Mouse (Mus musculus) midbrain, embryonic 16.5 days (tissue): ENCODE data around the gene Ric8a. TPM values are rescaled to one million over a fixed set of nuclear protein-coding genes. Genes with fewer than 3 reads are reported as not detected.
"Not testable (repeated sequence)": the region's sequence is repeated elsewhere in the genome, so short reads cannot be mapped to it uniquely, and the experiment has no call there.

Source experiments
- ATAC-seq: fragments of 200-750 bp; cut with Nextera tagmentation; 2 replicates; pipeline ENCODE4 v1.8.0; 2017; ENCODE audit warnings: moderate TSS enrichment
- H3K27ac ChIP-seq: fragments of 300-500 bp; sonication (generic); 2 replicates; pipeline ENCODE4 v1.5.1; 2014; ENCODE audit warnings: mild to moderate bottlenecking, low read length, mixed read lengths
- H3K27me3 ChIP-seq: fragments of 300-500 bp; sonication (generic); 2 replicates; pipeline ENCODE4 v1.6.1; 2014; ENCODE audit warnings: low read depth, low read length, mixed read lengths; ENCODE audit not compliant: control insufficient read depth, insufficient read depth
- H3K36me3 ChIP-seq: fragments of 300-500 bp; sonication (generic); 2 replicates; pipeline ENCODE4 v1.6.1; 2014; ENCODE audit warnings: mild to moderate bottlenecking, low read length, moderate library complexity, mixed read lengths; ENCODE audit not compliant: control insufficient read depth, insufficient read depth
- H3K4me1 ChIP-seq: fragments of 300-500 bp; sonication (generic); 2 replicates; pipeline ENCODE4 v1.6.1; 2014; ENCODE audit warnings: mild to moderate bottlenecking, low read length, mixed read lengths; ENCODE audit not compliant: control insufficient read depth, insufficient read depth
- H3K4me2 ChIP-seq: fragments of 300-500 bp; sonication (generic); 2 replicates; pipeline ENCODE4 v1.6.1; 2014; ENCODE audit warnings: mild to moderate bottlenecking, low read length, mixed read lengths
- H3K4me3 ChIP-seq: fragments of 300-500 bp; sonication (generic); 2 replicates; pipeline ENCODE4 v1.5.1; 2014; ENCODE audit warnings: low read depth, mild to moderate bottlenecking, low read length, moderate library complexity, mixed read lengths
- H3K9ac ChIP-seq: fragments of 300-500 bp; sonication (generic); 2 replicates; pipeline ENCODE4 v1.6.1; 2014; ENCODE audit warnings: low read depth, low read length, mixed read lengths
- H3K9me3 ChIP-seq: fragments of 300-500 bp; sonication (generic); replicated peaks from 2 replicates; pipeline ENCODE4 v1.6.1; 2014; ENCODE audit warnings: mild to moderate bottlenecking, low read length, mixed read lengths; ENCODE audit not compliant: control insufficient read depth, poor library complexity, severe bottlenecking
- WGBS: fragments of 180-500 bp; shearing (Covaris S2); extraction: QIAGEN DNeasy Blood & Tissue Kit; methylation state at CpG from one replicate; pipeline ENCODE4 v1.1.7; 2014; 5-methylcytosine and 5-hydroxymethylcytosine counted together
- polyA plus RNA-seq: library from polyadenylated mRNA; unstranded; fragments of >200 nt; fragmentation: Nextera tagmentation; extraction: Ambion mirVana; gene quantifications from 2 replicates; pipeline ENCODE4 v1.2.1, GENCODE M21; 2015

The Ric8a gene
- polyA plus RNA-seq, 1 experiment from 2014 or later, result 107 TPM

DNA sequence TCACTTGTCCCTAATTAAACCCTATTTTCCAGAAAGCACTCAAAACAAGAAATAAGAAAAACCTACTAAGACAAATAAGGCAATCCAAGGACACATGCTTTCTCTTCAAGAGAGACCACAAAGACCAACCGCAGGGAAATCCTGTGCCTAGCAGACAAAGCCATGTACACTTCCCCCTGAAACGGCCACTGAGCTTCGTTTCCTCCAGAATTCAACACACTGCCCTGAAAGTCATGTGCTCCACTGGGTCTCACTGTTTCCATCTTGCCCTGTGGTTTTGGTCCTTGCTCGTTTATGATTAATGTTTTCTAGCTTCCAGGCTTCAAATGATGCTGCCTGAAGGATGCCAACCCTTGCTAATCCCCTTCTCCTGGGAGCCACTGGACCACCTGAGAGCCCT, 17.5 kb downstream of the Ric8a start:
- Histone ChIP-seq H3K4me2 (no peak overlapping the region), H3K9me3 (no peaks in the 10 kb centered on the region), H3K27ac (no peak overlapping the region), H3K9ac (no peak overlapping the region), H3K4me1 (no peaks in the 10 kb centered on the region), H3K4me3 (no peak overlapping the region), H3K36me3 (peaks cover 11% of the 10 kb centered on the region; the same call in 1 of the 2 replicates), H3K27me3 (no peaks in the 10 kb centered on the region)
- no peak for ATAC-seq
- 87% methylated on average over 4 of the region's 4 CpGs for WGBS

- Histone ChIP-seq H3K27me3 (no peaks in the 10 kb centered on the region), H3K9ac (no peak overlapping the region)
- WGBS, result 83% methylated on average over 6 of the region's 6 CpGs
Measured at GRCm38 (mm10) chr7:140877364-140877763, 20.6 kb downstream of the Ric8a start.

DNA sequence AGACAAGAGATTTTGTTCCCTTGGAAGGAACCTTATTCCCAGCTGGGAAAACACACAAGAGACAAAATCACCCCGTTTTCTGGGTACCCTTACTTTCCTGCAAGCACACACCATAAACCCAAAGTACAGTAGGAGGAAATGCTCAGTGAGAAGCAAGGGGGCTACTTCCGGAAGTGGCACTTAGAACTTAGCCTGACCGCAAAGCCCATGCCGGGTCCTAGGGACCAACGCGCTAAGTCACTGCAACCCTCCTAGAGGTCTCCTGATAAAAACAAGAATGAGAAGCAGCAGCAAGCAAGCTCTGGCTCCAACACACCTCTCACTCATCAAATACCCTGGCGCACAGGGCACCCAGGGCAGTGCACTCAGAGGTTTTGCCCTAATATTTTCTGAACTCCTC, 22.6 kb downstream of the Ric8a start:
- H3K4me1 ChIP-seq, result peaks cover 16% of the 10 kb centered on the region
- no peak overlapping the region for H3K27ac ChIP-seq
- no peak overlapping the region for H3K9ac ChIP-seq
- ATAC-seq, result no peak
- no peak overlapping the region for H3K4me3 ChIP-seq
- H3K36me3 ChIP-seq, result peaks cover 9% of the 10 kb centered on the region; the same call in 1 of the 2 replicates
- H3K4me2 ChIP-seq, result no peak overlapping the region
- H3K9me3 ChIP-seq, result no peaks in the 10 kb centered on the region
- no peaks in the 10 kb centered on the region for H3K27me3 ChIP-seq
- 90% methylated on average over 7 of the region's 7 CpGs for whole genome bisulfite sequencing

More at GRCm38 (mm10) chr7:140877364-140877763, 20.6 kb downstream of the Ric8a start:
- no peak overlapping the region for H3K4me3 ChIP-seq
- no peak for ATAC-seq
- H3K9me3 ChIP-seq, result no peaks in the 10 kb centered on the region
- H3K27ac ChIP-seq, result no peak overlapping the region
- H3K4me1 ChIP-seq, result peaks cover 5% of the 10 kb centered on the region
- H3K36me3 ChIP-seq, result peaks cover 9% of the 10 kb centered on the region; the same call in 1 of the 2 replicates
- no peak overlapping the region for H3K4me2 ChIP-seq

- Histone ChIP-seq H3K9me3 (no peaks in the 10 kb centered on the region), H3K4me3 (no peak overlapping the region), H3K27me3 (no peaks in the 10 kb centered on the region), H3K27ac (no peak overlapping the region), H3K36me3 (peaks cover 7% of the 10 kb centered on the region; the same call in 1 of the 2 replicates), H3K4me1 (peaks cover 16% of the 10 kb centered on the region), H3K4me2 (no peak overlapping the region), H3K9ac (no peak overlapping the region)
- ATAC-seq, result no peak
- WGBS, result 96% methylated on average over 3 of the region's 3 CpGs
Measured at GRCm38 (mm10) chr7:140880419-140880818, 23.7 kb downstream of the Ric8a start.

DNA sequence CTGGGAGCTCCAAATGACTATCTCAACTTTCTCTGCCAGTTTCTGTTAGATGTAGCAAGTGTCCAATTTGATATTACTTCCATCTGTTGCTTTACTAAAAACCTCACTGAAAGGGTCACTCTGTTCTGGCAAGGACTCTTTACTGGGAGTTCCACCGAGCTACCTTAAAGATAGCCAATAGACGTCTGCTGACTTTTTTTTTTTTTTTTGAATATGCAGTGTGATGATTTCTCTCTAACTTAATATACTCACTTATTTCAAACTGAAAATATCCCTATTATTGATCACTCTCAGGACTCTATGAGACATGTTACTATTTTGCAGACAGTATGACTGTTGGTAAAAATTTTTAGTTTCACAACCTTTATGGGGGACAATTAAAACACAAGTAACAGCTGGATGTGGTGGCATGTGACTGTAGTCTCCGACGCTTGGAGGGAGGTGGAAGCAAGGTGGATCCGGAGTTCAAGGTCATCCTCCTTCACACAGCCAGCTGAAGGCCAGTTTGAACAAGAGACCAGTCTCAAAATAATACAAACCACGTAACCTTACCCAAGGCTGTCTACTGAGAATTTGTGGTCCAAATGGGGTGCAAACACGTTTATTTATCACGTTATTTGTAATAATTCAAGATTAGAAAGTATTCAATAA, 24.2 kb downstream of the Ric8a start:
- Histone ChIP-seq H3K4me2 (peak overlapping the region; percentile 71), H3K4me3 (peak overlapping the region; percentile 94), H3K36me3 (peaks cover 7% of the 10 kb centered on the region; the same call in 1 of the 2 replicates), H3K9me3 (no peaks in the 10 kb centered on the region), H3K4me1 (peaks cover 16% of the 10 kb centered on the region), H3K9ac (peak overlapping the region; percentile 82), H3K27ac (peak overlapping the region; percentile 93), H3K27me3 (no peaks in the 10 kb centered on the region)
- no peak for ATAC-seq
- 23% methylated on average over 8 of the region's 8 CpGs for WGBS

- H3K27ac ChIP-seq, result peak within 1 kb of the TSS; percentile 93
- H3K9ac ChIP-seq, result peak within 1 kb of the TSS; percentile 82
- WGBS, result under 1% methylated on average over 57 of the region's 59 CpGs
- peaks cover 16% of the 10 kb centered on the region for H3K4me1 ChIP-seq
- peak within 1 kb of the TSS; percentile 71 for H3K4me2 ChIP-seq
- no peaks in the 10 kb centered on the region for H3K27me3 ChIP-seq
- H3K4me3 ChIP-seq, result peak within 1 kb of the TSS; percentile 94
- H3K36me3 ChIP-seq, result peaks cover 10% of the 10 kb centered on the region
- no peaks in the 10 kb centered on the region for H3K9me3 ChIP-seq
- peak; percentile 97 for ATAC-seq
Measured at GRCm38 (mm10) chr7:140881696-140882468, 25.1 kb downstream of the Ric8a start, which contains the start of the genes Psmd13 and Sirt3. Gene Psmd13 (plus strand): TSS chr7:140881968. Gene Sirt3 (minus strand): TSS chr7:140882309.

GRCm38 (mm10) chr7:140882469-140882803, 25.7 kb downstream of the Ric8a start:
- peak overlapping the region; percentile 93 for H3K27ac ChIP-seq

GRCm38 (mm10) chr7:140890636-140891035, 33.9 kb downstream of the Ric8a start:
- not testable (repeated sequence) for H3K9ac ChIP-seq, H3K9me3 ChIP-seq, H3K4me3 ChIP-seq, H3K27ac ChIP-seq, H3K4me2 ChIP-seq, ATAC-seq, H3K27me3 ChIP-seq, H3K4me1 ChIP-seq
- 96% methylated on average over 16 of the region's 16 CpGs for WGBS
- H3K36me3 ChIP-seq, result peaks cover 40% of the 10 kb centered on the region

More at GRCm38 (mm10) chr7:140882469-140882803, 25.7 kb downstream of the Ric8a start:
- peaks cover 16% of the 10 kb centered on the region for H3K4me1 ChIP-seq
- peak overlapping the region; percentile 94 for H3K4me3 ChIP-seq
- H3K9ac ChIP-seq, result peak overlapping the region; percentile 82
- H3K36me3 ChIP-seq, result peaks cover 13% of the 10 kb centered on the region
- ATAC-seq, result no peak
- under 1% methylated on average over 12 of the region's 12 CpGs for WGBS
- no peaks in the 10 kb centered on the region for H3K9me3 ChIP-seq
- no peaks in the 10 kb centered on the region for H3K27me3 ChIP-seq
- peak overlapping the region; percentile 71 for H3K4me2 ChIP-seq

GRCm38 (mm10) chr7:140894031-140894430, 37.3 kb downstream of the Ric8a start:
- Histone ChIP-seq H3K4me2 (no peak overlapping the region), H3K9ac (no peak overlapping the region), H3K9me3 (no peaks in the 10 kb centered on the region), H3K27ac (no peak overlapping the region), H3K27me3 (no peaks in the 10 kb centered on the region), H3K4me1 (no peaks in the 10 kb centered on the region), H3K4me3 (no peak overlapping the region), H3K36me3 (peaks cover 42% of the 10 kb centered on the region)
- ATAC-seq, result no peak
- 89% methylated on average over 7 of the region's 7 CpGs for WGBS
